Comparison of ENCODE assay signal across 8 mouse cellular contexts in the genomic region with DNA sequence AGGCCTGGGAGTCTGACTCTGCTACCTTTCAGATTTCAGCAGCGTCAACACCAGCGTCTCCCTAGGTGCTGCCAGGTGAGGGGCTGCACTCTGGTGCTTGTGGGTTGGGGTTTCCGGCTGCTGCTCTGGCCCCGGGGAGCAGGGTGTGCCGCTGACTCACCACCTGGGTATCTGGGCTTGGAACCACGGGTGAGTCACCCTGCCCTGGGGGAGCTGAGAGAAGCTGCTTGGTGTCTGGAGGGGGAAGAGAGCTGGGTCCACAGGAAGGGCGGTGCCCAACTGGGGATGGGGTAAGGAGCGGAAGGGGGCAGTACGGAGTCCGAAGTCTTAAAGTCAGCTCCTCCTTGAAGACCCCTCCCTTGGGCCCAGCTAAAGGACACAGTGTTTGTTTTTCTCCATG. TPM values are rescaled to one million over a fixed set of nuclear protein-coding genes. Genes with fewer than 3 reads are reported as not detected.
DNase-seq lines count a peak whose midpoint lies in the region; ATAC-seq and TF ChIP-seq lines count a peak whose summit lies in the region.

No protein-coding gene starts in this region.

- H3K4me1 ChIP-seq in ES-Bruce4 (ENCODE audit: control insufficient read depth, insufficient read depth, low read length), result peaks cover 2% of the 10 kb centered on the region
- H3K4me1 ChIP-seq in heart, embryonic 14.5 days (ENCODE audit: control insufficient read depth in 2 of 2, insufficient read depth in 2 of 2, low read length in 2 of 2), result peaks cover 5 to 9% of the 10 kb centered on the region in 2 experiments
- H3K4me1 ChIP-seq in limb, embryonic 14.5 days (ENCODE audit: control insufficient read depth, insufficient read depth, low read length), result peaks cover 8% of the 10 kb centered on the region
- peaks cover 26% of the 10 kb centered on the region for H3K4me1 ChIP-seq in olfactory bulb, adult 2 months (ENCODE audit: control insufficient read depth, insufficient read depth, low read length)
- no peaks in the 10 kb centered on the region for H3K4me1 ChIP-seq in midbrain, embryonic 15.5 days

- no peak for TF ChIP-seq POLR2A in ES-Bruce4 (IDR thresholded peaks at IDR 0.05; ENCODE audit: insufficient read depth, low read length)
- no peak for TF ChIP-seq POLR2A in limb, embryonic 14.5 days (IDR thresholded peaks at IDR 0.05; ENCODE audit: borderline replicate concordance, extremely low read depth, insufficient read depth, insufficient read length)
- no peak for TF ChIP-seq POLR2A in olfactory bulb, adult 2 months (IDR thresholded peaks at IDR 0.05; ENCODE audit: insufficient read depth, low read depth, low read length)

- 45% methylated on average over 10 of the region's 10 CpGs for WGBS in heart, embryonic 14.5 days
- WGBS in limb, embryonic 14.5 days, result 50% methylated on average over 10 of the region's 10 CpGs
- 46% methylated on average over 10 of the region's 10 CpGs for WGBS in olfactory bulb, adult 2 months
- 69% methylated on average over 10 of the region's 10 CpGs for WGBS in midbrain, embryonic 15.5 days

- H3K4me2 ChIP-seq in heart, embryonic 14.5 days (ENCODE audit: low read length), result no peak overlapping the region
- no peak overlapping the region for H3K4me2 ChIP-seq in limb, embryonic 14.5 days (replicated peaks; ENCODE audit: low read depth, low read length, severe bottlenecking)
- no peak overlapping the region for H3K4me2 ChIP-seq in midbrain, embryonic 15.5 days

- TF ChIP-seq CTCF in ES-Bruce4 (IDR thresholded peaks at IDR 0.05; ENCODE audit: low read depth, low read length), result peak; percentile 7
- TF ChIP-seq CTCF in olfactory bulb, adult 2 months (IDR thresholded peaks at IDR 0.05; ENCODE audit: insufficient read depth, low read depth, low read length), result no peak

- H3K9me3 ChIP-seq in ES-Bruce4 (replicated peaks; ENCODE audit: control insufficient read depth, insufficient read depth, low read length, poor library complexity, severe bottlenecking), result no peaks in the 10 kb centered on the region
- no peaks in the 10 kb centered on the region for H3K9me3 ChIP-seq in heart, embryonic 14.5 days (ENCODE audit: control insufficient read depth, low read length)
- H3K9me3 ChIP-seq in limb, embryonic 14.5 days (ENCODE audit: control insufficient read depth, low read length), result no peaks in the 10 kb centered on the region
- H3K9me3 ChIP-seq in midbrain, embryonic 15.5 days, result no peaks in the 10 kb centered on the region

- no peaks in the 10 kb centered on the region for H3K36me3 ChIP-seq in ES-Bruce4 (ENCODE audit: control insufficient read depth, insufficient read depth, low read length, poor library complexity, severe bottlenecking)
- no peaks in the 10 kb centered on the region for H3K36me3 ChIP-seq in heart, embryonic 14.5 days (ENCODE audit: control insufficient read depth, insufficient read depth, low read length)
- no peaks in the 10 kb centered on the region for H3K36me3 ChIP-seq in limb, embryonic 14.5 days (ENCODE audit: control insufficient read depth, insufficient read depth, low read length)
- H3K36me3 ChIP-seq in midbrain, embryonic 15.5 days (replicated peaks), result no peaks in the 10 kb centered on the region

- H3K27me3 ChIP-seq in ES-Bruce4 (ENCODE audit: control insufficient read depth, insufficient read depth, low read length, poor library complexity, severe bottlenecking), result no peaks in the 10 kb centered on the region
- no peaks in the 10 kb centered on the region for H3K27me3 ChIP-seq in heart, embryonic 14.5 days (ENCODE audit: control insufficient read depth, insufficient read depth, low read length)
- H3K27me3 ChIP-seq in limb, embryonic 14.5 days (ENCODE audit: control insufficient read depth, insufficient read depth, low read length), result no peaks in the 10 kb centered on the region
- H3K27me3 ChIP-seq in midbrain, embryonic 15.5 days (replicated peaks), result no peaks in the 10 kb centered on the region

- 0 out of 2 replicates have a peak, but pooled peaks have one; percentile 32 for ATAC-seq in heart, embryonic 14.5 days (ENCODE audit: insufficient number of reproducible peaks, insufficient read depth, low FRiP score, low read depth)
- ATAC-seq in limb, embryonic 14.5 days (ENCODE audit: low FRiP score, low read depth), result no peak
- ATAC-seq in midbrain, embryonic 15.5 days (replicated peaks), result no peak

- H3K9ac ChIP-seq in ES-Bruce4 (ENCODE audit: low read depth, poor library complexity, severe bottlenecking), result no peak overlapping the region
- H3K9ac ChIP-seq in heart, embryonic 14.5 days (ENCODE audit: low read length), result no peak overlapping the region
- H3K9ac ChIP-seq in limb, embryonic 14.5 days (ENCODE audit: low read depth, low read length, severe bottlenecking), result no peak overlapping the region
- H3K9ac ChIP-seq in midbrain, embryonic 15.5 days, result no peak overlapping the region

- TF ChIP-seq EP300 in ES-Bruce4 (IDR thresholded peaks at IDR 0.05; ENCODE audit: insufficient read depth, low read depth, low read length), result peak; percentile 91

- H3K27ac ChIP-seq in ES-Bruce4 (ENCODE audit: insufficient read depth, low read length), result peak overlapping the region; percentile 33
- 0 out of 4 replicates have a peak overlapping the region, but pooled peaks of 1 of the 2 experiments have one; percentile 14 for H3K27ac ChIP-seq in heart, embryonic 14.5 days (replicated peaks in 1 of 2; ENCODE audit: control insufficient read depth in 1 of 2, insufficient read depth in 1 of 2, low read depth in 2 of 2, low read length in 2 of 2)
- no peak overlapping the region; the same call in 1 of the 2 replicates for H3K27ac ChIP-seq in limb, embryonic 14.5 days (replicated peaks; ENCODE audit: low read depth, low read length)
- peak overlapping the region; percentile 83 for H3K27ac ChIP-seq in olfactory bulb, adult 2 months (ENCODE audit: insufficient read depth, low read depth, low read length)
- H3K27ac ChIP-seq in midbrain, embryonic 15.5 days, result no peak overlapping the region

- H3K4me3 ChIP-seq in ES-Bruce4 (ENCODE audit: low read depth, low read length), result peak overlapping the region; percentile 1; the same call in 1 of the 2 replicates
- no peak overlapping the region for H3K4me3 ChIP-seq in heart, embryonic 14.5 days (ENCODE audit: control insufficient read depth in 1 of 2, insufficient read depth in 1 of 2, low read depth in 1 of 2, low read length in 2 of 2)
- no peak overlapping the region for H3K4me3 ChIP-seq in limb, embryonic 14.5 days (replicated peaks; ENCODE audit: low read length)
- H3K4me3 ChIP-seq in olfactory bulb, adult 2 months (ENCODE audit: insufficient read depth, low read depth, low read length), result no peak overlapping the region
- H3K4me3 ChIP-seq in midbrain, embryonic 15.5 days, result no peak overlapping the region

- peak; percentile 82 for DNase-seq in adrenal gland, postnatal 10 days
- peak; percentile 10 for DNase-seq in limb, embryonic 14.5 days (ENCODE audit: low spot score)
- DNase-seq in urinary bladder, postnatal 25 days (ENCODE audit: low spot score), result peak; percentile 84
- DNase-seq in right cerebral cortex, postnatal 36 days (ENCODE audit: low spot score in 2 of 2), result no peak

RNA-seq across cellular contexts. Expression of a gene that starts 3.1 kb away (rescaled TPM):
- polyA plus RNA-seq in ES-Bruce4 (2011; ENCODE audit: insufficient read depth, insufficient read length, low read depth, missing spikeins), result not detected in 2 replicates
- not detected for total RNA-seq in adrenal gland, postnatal 10 days (2021)
- not detected in 2 replicates for polyA plus RNA-seq in heart, embryonic 14.5 days (2014; fragmentation: Nextera tagmentation; extraction: Ambion mirVana)
- not detected in 2 replicates for polyA plus RNA-seq in limb, embryonic 14.5 days (2012; rRNA removed)
- polyA plus RNA-seq in limb, embryonic 14.5 days (2014; fragmentation: Nextera tagmentation; extraction: Ambion mirVana), result not detected in 2 replicates
- polyA plus RNA-seq in olfactory bulb, adult 2 months (2012; ENCODE audit: insufficient read depth, insufficient read length, low replicate concordance, missing spikeins), result not detected in 2 replicates
- not detected in 2 replicates for polyA plus RNA-seq in midbrain, embryonic 15.5 days (2015; fragmentation: Nextera tagmentation; extraction: Ambion mirVana)

RNA-seq across cellular contexts. Expression of a gene that starts 14.8 kb away (rescaled TPM):
- polyA plus RNA-seq in ES-Bruce4 (2011; ENCODE audit: insufficient read depth, insufficient read length, low read depth, missing spikeins), result 5.1 TPM in 1 of 2 replicates, not detected in the other
- total RNA-seq in adrenal gland, postnatal 10 days (2021), result not detected
- polyA plus RNA-seq in heart, embryonic 14.5 days (2014; fragmentation: Nextera tagmentation; extraction: Ambion mirVana), result not detected in 2 replicates
- polyA plus RNA-seq in limb, embryonic 14.5 days (2012; rRNA removed), result not detected in 2 replicates
- not detected in 2 replicates for polyA plus RNA-seq in limb, embryonic 14.5 days (2014; fragmentation: Nextera tagmentation; extraction: Ambion mirVana)
- not detected in 2 replicates for polyA plus RNA-seq in olfactory bulb, adult 2 months (2012; ENCODE audit: insufficient read depth, insufficient read length, low replicate concordance, missing spikeins)
- polyA plus RNA-seq in midbrain, embryonic 15.5 days (2015; fragmentation: Nextera tagmentation; extraction: Ambion mirVana), result not detected in 2 replicates

RNA-seq across cellular contexts. Expression of a gene that starts 16.7 kb away (rescaled TPM):
- polyA plus RNA-seq in ES-Bruce4 (2011; ENCODE audit: insufficient read depth, insufficient read length, low read depth, missing spikeins), result 11.0 and 15.5 TPM in 2 replicates
- 10 to 100 TPM; 16.9 to 18.5 TPM for total RNA-seq in adrenal gland, postnatal 10 days (2021)
- 2.5 and 3.8 TPM in 2 replicates for polyA plus RNA-seq in heart, embryonic 14.5 days (2014; fragmentation: Nextera tagmentation; extraction: Ambion mirVana)
- 18.0 and 26.2 TPM in 2 replicates for polyA plus RNA-seq in limb, embryonic 14.5 days (2012; rRNA removed)
- 17.9 and 18.0 TPM in 2 replicates for polyA plus RNA-seq in limb, embryonic 14.5 days (2014; fragmentation: Nextera tagmentation; extraction: Ambion mirVana)
- polyA plus RNA-seq in olfactory bulb, adult 2 months (2012; ENCODE audit: insufficient read depth, insufficient read length, low replicate concordance, missing spikeins), result not detected in 2 replicates
- 0.52 and 0.78 TPM in 2 replicates for polyA plus RNA-seq in midbrain, embryonic 15.5 days (2015; fragmentation: Nextera tagmentation; extraction: Ambion mirVana)

RNA-seq across cellular contexts. Expression of a gene that starts 21.4 kb away (rescaled TPM):
- polyA plus RNA-seq in ES-Bruce4 (2011; ENCODE audit: insufficient read depth, insufficient read length, low read depth, missing spikeins), result not detected in 2 replicates
- total RNA-seq in adrenal gland, postnatal 10 days (2021), result not detected
- polyA plus RNA-seq in heart, embryonic 14.5 days (2014; fragmentation: Nextera tagmentation; extraction: Ambion mirVana), result not detected in 2 replicates
- polyA plus RNA-seq in limb, embryonic 14.5 days (2012; rRNA removed), result not detected in 2 replicates
- polyA plus RNA-seq in limb, embryonic 14.5 days (2014; fragmentation: Nextera tagmentation; extraction: Ambion mirVana), result not detected in 2 replicates
- polyA plus RNA-seq in olfactory bulb, adult 2 months (2012; ENCODE audit: insufficient read depth, insufficient read length, low replicate concordance, missing spikeins), result not detected in 2 replicates
- not detected in 2 replicates for polyA plus RNA-seq in midbrain, embryonic 15.5 days (2015; fragmentation: Nextera tagmentation; extraction: Ambion mirVana)

RNA-seq across cellular contexts. Expression of a gene that starts 25.8 kb away (rescaled TPM):
- polyA plus RNA-seq in ES-Bruce4 (2011; ENCODE audit: insufficient read depth, insufficient read length, low read depth, missing spikeins), result 516 and 526 TPM in 2 replicates
- 10 to 100 TPM; 72.2 to 82.8 TPM for total RNA-seq in adrenal gland, postnatal 10 days (2021)
- polyA plus RNA-seq in heart, embryonic 14.5 days (2014; fragmentation: Nextera tagmentation; extraction: Ambion mirVana), result 43.9 and 49.8 TPM in 2 replicates
- 92.4 and 108 TPM in 2 replicates for polyA plus RNA-seq in limb, embryonic 14.5 days (2012; rRNA removed)
- 203 and 233 TPM in 2 replicates for polyA plus RNA-seq in limb, embryonic 14.5 days (2014; fragmentation: Nextera tagmentation; extraction: Ambion mirVana)
- not detected in 2 replicates for polyA plus RNA-seq in olfactory bulb, adult 2 months (2012; ENCODE audit: insufficient read depth, insufficient read length, low replicate concordance, missing spikeins)
- 18.4 and 25.6 TPM in 2 replicates for polyA plus RNA-seq in midbrain, embryonic 15.5 days (2015; fragmentation: Nextera tagmentation; extraction: Ambion mirVana)

Comparison
In these comparisons a context has a peak if more than half of its experiments do, and no peak if none do; other contexts are left out.
1. H3K27ac ChIP-seq: peak in ES-Bruce4 (single experiment) and olfactory bulb, adult 2 months (single experiment); none in limb, embryonic 14.5 days (single experiment) and midbrain, embryonic 15.5 days (single experiment).
2. DNase-seq: peak in adrenal gland, postnatal 10 days (single experiment), limb, embryonic 14.5 days (single experiment) and urinary bladder, postnatal 25 days (single experiment); none in right cerebral cortex, postnatal 36 days (0 of 2).